Mouse (Mus musculus) hindbrain, postnatal 0 days (tissue): Measurements from ENCODE around the gene Gm9944. TPM values are rescaled to one million over a fixed set of nuclear protein-coding genes. Genes with fewer than 3 reads are reported as not detected.

Experiments
- ATAC-seq: fragments of 200-750 bp; cut with Nextera tagmentation; 2 replicates; pipeline ENCODE4 v1.8.0; 2017; ENCODE audit warnings: mild to moderate bottlenecking, moderate TSS enrichment, moderate library complexity
- DNase-seq: peaks from one replicate; pipeline ENCODE4 v3.0.0-alpha.2; 2015; ENCODE audit warnings: low spot score
- H3K27ac ChIP-seq: fragments of 300-500 bp; sonication (generic); 2 replicates; pipeline ENCODE4 v1.5.1; 2014; ENCODE audit warnings: mild to moderate bottlenecking
- H3K27me3 ChIP-seq: fragments of 300-500 bp; sonication (generic); 2 replicates; pipeline ENCODE4 v1.6.1; 2014; ENCODE audit warnings: low read length, mixed read lengths; ENCODE audit not compliant: insufficient read depth
- H3K36me3 ChIP-seq: fragments of 300-500 bp; sonication (generic); 2 replicates; pipeline ENCODE4 v1.6.1; 2014; ENCODE audit warnings: low read length, mixed read lengths; ENCODE audit not compliant: insufficient read depth
- H3K4me1 ChIP-seq: fragments of 300-500 bp; sonication (generic); 2 replicates; pipeline ENCODE4 v1.6.1; 2014; ENCODE audit warnings: antibody characterized with exemption, low read length, mixed read lengths; ENCODE audit not compliant: insufficient read depth
- H3K4me2 ChIP-seq: fragments of 300-500 bp; sonication (generic); 2 replicates; pipeline ENCODE4 v1.6.1; 2014; ENCODE audit warnings: low read depth, mild to moderate bottlenecking, low read length, moderate library complexity, mixed read lengths
- H3K4me3 ChIP-seq: fragments of 300-500 bp; sonication (generic); 2 replicates; pipeline ENCODE4 v1.5.1; 2014; ENCODE audit warnings: low read length
- H3K9ac ChIP-seq: fragments of 300-500 bp; sonication (generic); replicated peaks from 2 replicates; pipeline ENCODE4 v1.6.1; 2014; ENCODE audit warnings: mild to moderate bottlenecking, low read length, moderate library complexity, mixed read lengths
- H3K9me3 ChIP-seq: fragments of 300-500 bp; sonication (generic); 2 replicates; pipeline ENCODE4 v1.6.1; 2016; ENCODE audit warnings: low read length, mixed read lengths
- CTCF ChIP-seq: IDR thresholded peaks from 2 replicates; pipeline ENCODE4 v1.5.1; 2016; ENCODE audit warnings: antibody characterized with exemption, control low read depth, low read depth
- WGBS: fragments of 180-500 bp; shearing (Covaris S2); extraction: QIAGEN DNeasy Blood & Tissue Kit; methylation state at CpG from one replicate; pipeline ENCODE4 v1.1.7; 2014; 5-methylcytosine and 5-hydroxymethylcytosine counted together
- polyA plus RNA-seq: library from polyadenylated mRNA; unstranded; fragments of >200 nt; fragmentation: Nextera tagmentation; extraction: Ambion mirVana; gene quantifications from 2 replicates; pipeline ENCODE4 v1.2.1, GENCODE M21; 2015
- total RNA-seq: library from RNA; depleted of rRNA; stranded (reverse); fragments of >200 nt; gene quantifications from 2 replicates; pipeline ENCODE4 v1.2.3, GENCODE M21; 2014

The Gm9944 gene
- total and polyA plus RNA-seq, 2 experiments from 2014 or later = not detected

DNA sequence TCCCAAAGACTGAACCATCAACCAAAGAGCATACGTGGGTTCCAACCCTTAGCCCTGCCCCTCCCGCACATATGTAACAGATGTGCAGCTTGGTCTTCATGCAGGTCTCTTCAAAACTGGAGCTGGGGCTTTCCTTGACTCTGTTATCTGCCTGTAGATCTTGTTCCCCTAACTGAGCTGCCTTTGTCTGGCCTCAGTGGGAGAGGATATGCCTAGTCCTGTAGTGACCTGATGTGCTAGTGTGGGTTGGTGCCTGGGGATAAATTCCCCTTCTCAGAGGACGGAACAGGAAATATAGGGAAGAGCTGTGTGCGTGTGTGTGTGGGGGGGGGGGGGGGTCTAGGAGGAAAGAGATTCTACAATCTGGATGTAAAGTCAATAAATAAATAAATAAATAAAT lies 12.0 kb downstream of the Gm9944 start:
- ATAC-seq = no peak
- WGBS = 85% methylated on average over 4 of the region's 4 CpGs
- Histone ChIP-seq H3K27me3 (no peaks in the 10 kb centered on the region), H3K9me3 (peaks cover 21% of the 10 kb centered on the region), H3K4me2 (no peak overlapping the region), H3K36me3 (no peaks in the 10 kb centered on the region), H3K9ac (no peak overlapping the region), H3K4me1 (no peaks in the 10 kb centered on the region), H3K27ac (no peak overlapping the region), H3K4me3 (no peak overlapping the region)
- TF ChIP-seq CTCF = no peak
- DNase-seq = no peak

- no peak for DNase-seq
- Histone ChIP-seq H3K36me3 (no peaks in the 10 kb centered on the region), H3K27ac (no peak within 1 kb of the TSS), H3K4me2 (no peak within 1 kb of the TSS), H3K27me3 (no peaks in the 10 kb centered on the region), H3K4me1 (no peaks in the 10 kb centered on the region), H3K4me3 (no peak within 1 kb of the TSS), H3K9me3 (peaks cover 18% of the 10 kb centered on the region), H3K9ac (no peak within 1 kb of the TSS)
- ATAC-seq = no peak
- no peak for TF ChIP-seq CTCF
These were observed 14.4 kb downstream of the Gm9944 start, which contains the start of gene 1700012P22Rik for GRCm38 (mm10) chr4:144438672-144439071. Gene 1700012P22Rik (minus strand): TSS chr4:144438772.

GRCm38 (mm10) chr4:144433216-144433615 lies 19.9 kb downstream of the Gm9944 start:
- TF ChIP-seq CTCF = no peak
- Histone ChIP-seq H3K27me3 (no peaks in the 10 kb centered on the region), H3K27ac (no peak overlapping the region), H3K4me2 (no peak overlapping the region), H3K9me3 (peaks cover 7% of the 10 kb centered on the region; the same call in 1 of the 2 replicates), H3K4me1 (no peaks in the 10 kb centered on the region), H3K4me3 (no peak overlapping the region), H3K9ac (no peak overlapping the region), H3K36me3 (no peaks in the 10 kb centered on the region)
- WGBS = 91% methylated on average over 5 of the region's 5 CpGs
- DNase-seq (no peak), ATAC-seq (no peak)

DNA sequence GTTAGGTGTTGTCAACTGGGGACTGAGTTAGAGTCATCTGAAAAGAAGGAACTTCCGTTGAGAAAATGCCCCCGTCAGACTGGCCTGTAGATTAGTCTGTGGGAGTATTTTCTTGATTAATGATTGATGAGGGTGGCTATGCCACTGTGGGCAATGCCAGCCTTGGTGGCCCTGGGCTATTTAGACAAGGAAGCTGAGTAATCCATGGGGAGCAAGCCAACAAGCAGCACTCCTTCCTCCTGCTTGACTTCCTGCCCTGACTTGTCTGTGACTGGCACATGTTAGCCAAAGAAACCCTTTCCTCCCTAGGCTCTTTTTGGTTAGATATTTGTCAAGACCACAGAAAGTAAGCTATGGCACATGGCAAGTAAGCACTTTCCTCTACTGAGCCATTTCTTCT lies 22.4 kb downstream of the Gm9944 start:
- H3K9me3 ChIP-seq = 0 out of 2 replicates have a peak, but pooled peaks cover 10% of the 10 kb centered on the region
- ATAC-seq = no peak

DNA sequence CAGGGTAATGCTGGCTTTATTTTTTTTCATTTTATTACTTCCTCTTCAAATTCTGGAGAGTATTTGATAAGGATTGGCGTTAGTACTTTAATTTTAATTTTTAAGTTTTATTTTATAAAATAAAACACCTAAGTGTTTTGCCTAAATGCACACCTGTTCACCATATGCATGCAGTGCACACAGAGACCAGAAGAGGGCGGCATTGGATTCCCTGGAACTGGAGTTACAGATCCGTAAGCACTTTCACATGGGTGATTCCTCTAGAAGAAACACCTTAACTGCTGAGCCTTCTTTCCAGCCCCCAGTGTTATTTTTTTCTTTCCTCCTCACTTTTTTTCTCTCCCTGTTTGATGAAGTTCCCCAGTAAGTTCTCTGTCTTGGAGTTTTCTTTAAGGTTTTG lies 24.2 kb downstream of the Gm9944 start:
- TF ChIP-seq CTCF = no peak
- Histone ChIP-seq H3K4me1 (no peaks in the 10 kb centered on the region), H3K4me3 (no peak overlapping the region), H3K9ac (no peak overlapping the region), H3K4me2 (no peak overlapping the region), H3K27ac (no peak overlapping the region), H3K9me3 (0 out of 2 replicates have a peak, but pooled peaks cover 10% of the 10 kb centered on the region), H3K36me3 (no peaks in the 10 kb centered on the region), H3K27me3 (no peaks in the 10 kb centered on the region)
- ATAC-seq (no peak), DNase-seq (no peak)
- 21% methylated on average over 3 of the region's 3 CpGs for WGBS

More for the DNA sequence above, 22.4 kb downstream of the Gm9944 start:
- Histone ChIP-seq H3K27me3 (no peaks in the 10 kb centered on the region), H3K4me1 (no peaks in the 10 kb centered on the region), H3K4me3 (no peak overlapping the region), H3K36me3 (no peaks in the 10 kb centered on the region), H3K9ac (no peak overlapping the region), H3K27ac (no peak overlapping the region), H3K4me2 (no peak overlapping the region)
- 86% methylated on average over 2 of the region's 2 CpGs for WGBS
- no peak for DNase-seq
- TF ChIP-seq CTCF = no peak

- 0 out of 2 replicates have a peak, but pooled peaks cover 8% of the 10 kb centered on the region for H3K9me3 ChIP-seq
- TF ChIP-seq CTCF = no peak
- no peak overlapping the region for H3K4me2 ChIP-seq
- no peaks in the 10 kb centered on the region for H3K4me1 ChIP-seq
- WGBS = 74% methylated on average over 5 of the region's 5 CpGs
- H3K4me3 ChIP-seq = no peak overlapping the region
- DNase-seq (no peak), ATAC-seq (no peak)
- H3K9ac ChIP-seq = no peak overlapping the region
- H3K27ac ChIP-seq = no peak overlapping the region
- no peaks in the 10 kb centered on the region for H3K36me3 ChIP-seq
- no peaks in the 10 kb centered on the region for H3K27me3 ChIP-seq
These were observed 28.5 kb downstream of the Gm9944 start for GRCm38 (mm10) chr4:144424590-144424989.

DNA sequence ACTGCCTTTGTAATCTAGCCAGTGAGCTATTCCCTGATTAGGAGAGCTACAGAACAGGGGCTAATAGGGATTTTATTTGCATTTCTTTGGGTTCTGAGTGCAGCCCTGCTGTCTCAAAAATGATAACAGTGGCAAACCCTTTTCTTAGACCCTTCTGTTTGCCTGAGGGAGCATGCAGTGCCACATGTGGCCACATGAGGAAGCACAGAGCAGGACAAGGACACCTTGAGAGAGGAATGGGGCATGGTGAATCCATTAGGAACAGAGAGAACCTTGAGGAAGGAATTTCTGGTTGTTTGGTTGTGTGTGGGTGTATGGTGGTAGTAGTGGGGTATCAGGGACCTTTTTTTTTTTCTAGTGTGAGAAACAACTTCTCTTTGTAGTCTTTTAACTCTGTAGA lies 32.5 kb downstream of the Gm9944 start:
- no peak overlapping the region for H3K9ac ChIP-seq
- H3K36me3 ChIP-seq = no peaks in the 10 kb centered on the region
- ATAC-seq (no peak), DNase-seq (no peak)
- H3K27me3 ChIP-seq = no peaks in the 10 kb centered on the region
- no peak; the same call in 1 of the 2 replicates for TF ChIP-seq CTCF
- no peaks in the 10 kb centered on the region for H3K4me1 ChIP-seq
- 0 out of 2 replicates have a peak, but pooled peaks cover 2% of the 10 kb centered on the region for H3K9me3 ChIP-seq
- H3K4me2 ChIP-seq = no peak overlapping the region
- H3K27ac ChIP-seq = no peak overlapping the region
- no peak overlapping the region for H3K4me3 ChIP-seq
